Mouse (Mus musculus): ENCODE data around the gene Gm17660. TPM values are rescaled to one million over a fixed set of nuclear protein-coding genes. Genes with fewer than 3 reads are reported as not detected.
A peak's percentile ranks its signal among the peaks of the same experiment; 100 is the strongest.

Gm17660 gene
- total and polyA plus RNA-seq, 2 experiments from 2014 or later, result not detected

GRCm38 (mm10) chr5:104076361-104076760 is 1.0 kb downstream of the Gm17660 start:
- no peaks in the 10 kb centered on the region; the same call in 1 of the 2 replicates for H3K36me3 ChIP-seq (replicated peaks; ENCODE audit: control insufficient read depth, insufficient read depth, low read length)
- no peaks in the 10 kb centered on the region for H3K27me3 ChIP-seq (ENCODE audit: control insufficient read depth, insufficient read depth, low read length)
- no peaks in the 10 kb centered on the region for H3K9me3 ChIP-seq (replicated peaks; ENCODE audit: control insufficient read depth, low read length)
- H3K4me2 ChIP-seq (ENCODE audit: low read depth, low read length), result no peak overlapping the region
- 26% methylated on average over 10 of the region's 10 CpGs for WGBS
- ATAC-seq (ENCODE audit: insufficient read depth, low read depth) (no peak), DNase-seq (ENCODE audit: low spot score) (no peak)
- H3K27ac ChIP-seq (ENCODE audit: low read depth), result no peak overlapping the region
- no peak overlapping the region for H3K4me3 ChIP-seq (ENCODE audit: low read depth, low read length)
- no peak overlapping the region for H3K9ac ChIP-seq (replicated peaks; ENCODE audit: low read depth, low read length)
- TF ChIP-seq CTCF (IDR thresholded peaks at IDR 0.05; ENCODE audit: low read depth) (no peak), EP300 (IDR thresholded peaks at IDR 0.05; ENCODE audit: low read depth) (no peak)
- no peaks in the 10 kb centered on the region for H3K4me1 ChIP-seq (ENCODE audit: control insufficient read depth, insufficient read depth)

DNA sequence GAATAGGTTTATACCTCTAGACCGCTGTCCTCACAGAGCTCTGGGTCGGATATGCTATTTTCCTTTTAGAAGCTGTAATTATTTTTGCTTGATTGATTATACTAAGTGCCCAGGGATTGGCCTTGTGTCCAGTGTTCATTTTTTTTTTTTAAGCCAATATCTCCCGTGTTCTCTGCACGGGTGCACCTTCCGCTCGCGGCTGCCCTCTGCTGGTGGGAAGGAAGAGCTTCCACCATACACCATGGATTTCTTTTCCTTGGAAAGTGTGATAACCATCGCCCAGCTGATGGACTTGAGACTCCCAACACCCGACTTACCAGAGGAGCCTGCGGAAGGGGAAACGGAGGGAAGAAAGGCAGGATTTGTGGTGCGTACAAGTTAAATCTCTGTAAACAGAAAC is 3.0 kb downstream of the Gm17660 start:
- Histone ChIP-seq H3K9ac (replicated peaks; ENCODE audit: low read depth, low read length) (no peak overlapping the region), H3K9me3 (replicated peaks; ENCODE audit: control insufficient read depth, low read length) (no peaks in the 10 kb centered on the region), H3K4me3 (ENCODE audit: low read depth, low read length) (no peak overlapping the region), H3K27ac (ENCODE audit: low read depth) (no peak overlapping the region), H3K36me3 (replicated peaks; ENCODE audit: control insufficient read depth, insufficient read depth, low read length) (no peaks in the 10 kb centered on the region), H3K4me2 (ENCODE audit: low read depth, low read length) (peak overlapping the region; percentile 40), H3K27me3 (ENCODE audit: control insufficient read depth, insufficient read depth, low read length) (no peaks in the 10 kb centered on the region), H3K4me1 (ENCODE audit: control insufficient read depth, insufficient read depth) (no peaks in the 10 kb centered on the region)
- WGBS, result 24% methylated on average over 12 of the region's 12 CpGs
- ATAC-seq (ENCODE audit: insufficient read depth, low read depth) (no peak), DNase-seq (ENCODE audit: low spot score) (peak; percentile 18)
- TF ChIP-seq EP300 (IDR thresholded peaks at IDR 0.05; ENCODE audit: low read depth) (no peak), CTCF (IDR thresholded peaks at IDR 0.05; ENCODE audit: low read depth) (peak; percentile 71)

- Histone ChIP-seq H3K9ac (replicated peaks; ENCODE audit: low read depth, low read length) (no peak overlapping the region), H3K4me3 (ENCODE audit: low read depth, low read length) (no peak overlapping the region), H3K27ac (ENCODE audit: low read depth) (no peak overlapping the region), H3K36me3 (replicated peaks; ENCODE audit: control insufficient read depth, insufficient read depth, low read length) (no peaks in the 10 kb centered on the region), H3K9me3 (replicated peaks; ENCODE audit: control insufficient read depth, low read length) (no peaks in the 10 kb centered on the region), H3K4me1 (ENCODE audit: control insufficient read depth, insufficient read depth) (no peaks in the 10 kb centered on the region), H3K4me2 (ENCODE audit: low read depth, low read length) (no peak overlapping the region), H3K27me3 (ENCODE audit: control insufficient read depth, insufficient read depth, low read length) (no peaks in the 10 kb centered on the region)
- TF ChIP-seq EP300 (IDR thresholded peaks at IDR 0.05; ENCODE audit: low read depth) (no peak), CTCF (IDR thresholded peaks at IDR 0.05; ENCODE audit: low read depth) (no peak)
- WGBS, result 76% methylated on average over 5 of the region's 5 CpGs
- ATAC-seq (ENCODE audit: insufficient read depth, low read depth) (peak; percentile 84), DNase-seq (ENCODE audit: low spot score) (no peak)
Observed at GRCm38 (mm10) chr5:104073602-104074001, 3.8 kb downstream of the Gm17660 start.

GRCm38 (mm10) chr5:104072272-104072886 is 5.0 kb downstream of the Gm17660 start:
- ATAC-seq (ENCODE audit: insufficient read depth, low read depth) (peak; percentile 89), DNase-seq (ENCODE audit: low spot score) (peak; percentile 71)
- H3K9me3 ChIP-seq (replicated peaks; ENCODE audit: control insufficient read depth, low read length), result no peaks in the 10 kb centered on the region
- H3K4me1 ChIP-seq (ENCODE audit: control insufficient read depth, insufficient read depth), result no peaks in the 10 kb centered on the region
- peak overlapping the region; percentile 52 for H3K27ac ChIP-seq (ENCODE audit: low read depth)
- H3K9ac ChIP-seq (replicated peaks; ENCODE audit: low read depth, low read length), result no peak overlapping the region
- H3K36me3 ChIP-seq (replicated peaks; ENCODE audit: control insufficient read depth, insufficient read depth, low read length), result no peaks in the 10 kb centered on the region
- H3K27me3 ChIP-seq (ENCODE audit: control insufficient read depth, insufficient read depth, low read length), result no peaks in the 10 kb centered on the region
- H3K4me3 ChIP-seq (ENCODE audit: low read depth, low read length), result no peak overlapping the region
- WGBS, result 29% methylated on average over 7 of the region's 8 CpGs
- H3K4me2 ChIP-seq (ENCODE audit: low read depth, low read length), result peak overlapping the region; percentile 22; the same call in 1 of the 2 replicates
- TF ChIP-seq EP300 (IDR thresholded peaks at IDR 0.05; ENCODE audit: low read depth), result no peak
- TF ChIP-seq CTCF (IDR thresholded peaks at IDR 0.05; ENCODE audit: low read depth), result no peak

- H3K9ac ChIP-seq (replicated peaks; ENCODE audit: low read depth, low read length), result no peak overlapping the region
- no peaks in the 10 kb centered on the region for H3K27me3 ChIP-seq (ENCODE audit: control insufficient read depth, insufficient read depth, low read length)
- 67% methylated on average over 4 of the region's 4 CpGs for WGBS
- no peaks in the 10 kb centered on the region for H3K9me3 ChIP-seq (replicated peaks; ENCODE audit: control insufficient read depth, low read length)
- no peak overlapping the region for H3K27ac ChIP-seq (ENCODE audit: low read depth)
- H3K4me3 ChIP-seq (ENCODE audit: low read depth, low read length), result no peak overlapping the region
- H3K36me3 ChIP-seq (replicated peaks; ENCODE audit: control insufficient read depth, insufficient read depth, low read length), result no peaks in the 10 kb centered on the region
- H3K4me2 ChIP-seq (ENCODE audit: low read depth, low read length), result no peak overlapping the region
- no peak for ATAC-seq (ENCODE audit: insufficient read depth, low read depth)
- no peak for DNase-seq (ENCODE audit: low spot score)
- H3K4me1 ChIP-seq (ENCODE audit: control insufficient read depth, insufficient read depth), result no peaks in the 10 kb centered on the region
- TF ChIP-seq EP300 (IDR thresholded peaks at IDR 0.05; ENCODE audit: low read depth) (no peak), CTCF (IDR thresholded peaks at IDR 0.05; ENCODE audit: low read depth) (no peak)
Observed at GRCm38 (mm10) chr5:104071048-104071447, 6.4 kb downstream of the Gm17660 start.

DNA sequence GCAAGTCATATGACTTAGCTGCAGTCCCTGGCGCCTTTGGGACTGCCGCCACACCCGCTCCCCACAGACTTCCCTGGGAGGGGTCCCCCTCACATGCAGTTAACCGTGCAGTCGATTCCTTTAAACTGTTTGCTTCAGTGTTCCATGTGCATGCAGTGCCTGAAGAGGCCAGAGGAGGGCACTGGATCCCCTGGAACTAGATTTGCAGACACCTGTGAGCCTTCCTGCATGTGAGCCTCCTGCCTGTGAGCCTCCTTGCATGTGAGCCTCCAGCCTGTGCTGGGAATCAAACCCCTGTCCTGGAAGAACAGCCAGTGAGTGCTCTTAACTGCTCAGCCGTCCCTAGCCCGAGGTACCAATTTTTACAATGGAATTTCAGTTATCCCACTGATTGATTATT is 8.7 kb downstream of the Gm17660 start:
- no peaks in the 10 kb centered on the region for H3K27me3 ChIP-seq (ENCODE audit: control insufficient read depth, insufficient read depth, low read length)
- no peak overlapping the region for H3K4me2 ChIP-seq (ENCODE audit: low read depth, low read length)
- 82% methylated on average over 7 of the region's 7 CpGs for WGBS
- H3K9ac ChIP-seq (replicated peaks; ENCODE audit: low read depth, low read length), result no peak overlapping the region
- no peak overlapping the region for H3K4me3 ChIP-seq (ENCODE audit: low read depth, low read length)
- TF ChIP-seq CTCF (IDR thresholded peaks at IDR 0.05; ENCODE audit: low read depth), result peak; percentile 69
- TF ChIP-seq EP300 (IDR thresholded peaks at IDR 0.05; ENCODE audit: low read depth), result no peak
- no peaks in the 10 kb centered on the region for H3K4me1 ChIP-seq (ENCODE audit: control insufficient read depth, insufficient read depth)
- peaks cover 13% of the 10 kb centered on the region for H3K36me3 ChIP-seq (replicated peaks; ENCODE audit: control insufficient read depth, insufficient read depth, low read length)
- no peak overlapping the region for H3K27ac ChIP-seq (ENCODE audit: low read depth)
- DNase-seq (ENCODE audit: low spot score) (no peak), ATAC-seq (ENCODE audit: insufficient read depth, low read depth) (no peak)
- no peaks in the 10 kb centered on the region for H3K9me3 ChIP-seq (replicated peaks; ENCODE audit: control insufficient read depth, low read length)

All from heart, postnatal 0 days (tissue).